Mouse (Mus musculus) kidney, embryonic 15.5 days (tissue): Measurements from ENCODE around the gene Hspb9. TPM values are rescaled to one million over a fixed set of nuclear protein-coding genes. Genes with fewer than 3 reads are reported as not detected.

Experiments used
- ATAC-seq: fragments of 200-750 bp; cut with Nextera tagmentation; replicated peaks from 2 replicates; pipeline ENCODE4 v1.8.0; 2017; ENCODE audit warnings: moderate TSS enrichment; ENCODE audit not compliant: low FRiP score
- H3K27ac ChIP-seq: fragments of 300-500 bp; sonication (generic); 2 replicates; pipeline ENCODE4 v1.5.1; 2015; ENCODE audit warnings: mild to moderate bottlenecking, inconsistent platforms
- H3K27me3 ChIP-seq: fragments of 300-500 bp; sonication (generic); 2 replicates; pipeline ENCODE4 v1.6.1; 2015; ENCODE audit warnings: inconsistent platforms
- H3K36me3 ChIP-seq: fragments of 300-500 bp; sonication (generic); 2 replicates; pipeline ENCODE4 v1.6.1; 2015; ENCODE audit warnings: inconsistent platforms
- H3K4me1 ChIP-seq: fragments of 300-500 bp; sonication (generic); 2 replicates; pipeline ENCODE4 v1.6.1; 2015; ENCODE audit warnings: inconsistent platforms
- H3K4me2 ChIP-seq: fragments of 300-500 bp; sonication (generic); 2 replicates; pipeline ENCODE4 v1.6.1; 2015; ENCODE audit warnings: moderate library complexity, mild to moderate bottlenecking, inconsistent platforms
- H3K4me3 ChIP-seq: fragments of 300-500 bp; sonication (generic); replicated peaks from 2 replicates; pipeline ENCODE4 v1.5.1; 2015; ENCODE audit warnings: mild to moderate bottlenecking, inconsistent platforms
- H3K9ac ChIP-seq: fragments of 300-500 bp; sonication (generic); 2 replicates; pipeline ENCODE4 v1.6.1; 2015; ENCODE audit warnings: mild to moderate bottlenecking, inconsistent platforms
- H3K9me3 ChIP-seq: fragments of 300-500 bp; sonication (generic); replicated peaks from 2 replicates; pipeline ENCODE4 v1.6.1; 2016; ENCODE audit warnings: inconsistent platforms
- WGBS: fragments of 180-500 bp; shearing (Covaris S2); methylation state at CpG from one replicate; pipeline ENCODE4 v1.1.7; 2015; ENCODE audit warnings: mixed read lengths; 5-methylcytosine and 5-hydroxymethylcytosine counted together
- polyA plus RNA-seq: library from polyadenylated mRNA; unstranded; fragments of >200 nt; fragmentation: Nextera tagmentation; extraction: Ambion mirVana; gene quantifications from 2 replicates; pipeline ENCODE4 v1.2.1, GENCODE M21; 2015

The Hspb9 gene
- 0.27 TPM in 1 of 2 replicates, not detected in the other for polyA plus RNA-seq

- Histone ChIP-seq H3K9me3 (no peaks in the 10 kb centered on the region), H3K4me3 (peak within 1 kb of the TSS; percentile 89), H3K4me2 (peak within 1 kb of the TSS; percentile 78), H3K27ac (peak within 1 kb of the TSS; percentile 87), H3K9ac (peak within 1 kb of the TSS; percentile 1; the same call in 1 of the 2 replicates), H3K36me3 (peaks cover 63% of the 10 kb centered on the region), H3K27me3 (no peaks in the 10 kb centered on the region), H3K4me1 (peaks cover 37% of the 10 kb centered on the region)
- WGBS: 3% methylated on average over 38 of the region's 38 CpGs
- ATAC-seq: peak; percentile 9; the same call in 1 of the 2 replicates
These were observed at the start of gene Hspb9 for GRCm38 (mm10) chr11:100713735-100714533. Hspb9 (plus strand) TSS chr11:100713850.

GRCm38 (mm10) chr11:100671049-100671448 lies 42.6 kb upstream of the Hspb9 start:
- no peak overlapping the region for H3K4me3 ChIP-seq
- ATAC-seq: no peak
- H3K27ac ChIP-seq: no peak overlapping the region
- no peaks in the 10 kb centered on the region for H3K9me3 ChIP-seq
- peaks cover 9% of the 10 kb centered on the region for H3K4me1 ChIP-seq
- WGBS: 65% methylated on average over 1 of the region's 1 CpGs
- no peaks in the 10 kb centered on the region for H3K36me3 ChIP-seq
- H3K27me3 ChIP-seq: peaks cover 33% of the 10 kb centered on the region
- no peak overlapping the region for H3K4me2 ChIP-seq
- H3K9ac ChIP-seq: no peak overlapping the region

GRCm38 (mm10) chr11:100671956-100672355 lies 41.7 kb upstream of the Hspb9 start:
- Histone ChIP-seq H3K9me3 (no peaks in the 10 kb centered on the region), H3K4me1 (peaks cover 9% of the 10 kb centered on the region), H3K9ac (no peak overlapping the region), H3K36me3 (no peaks in the 10 kb centered on the region), H3K27me3 (peaks cover 33% of the 10 kb centered on the region), H3K4me3 (no peak overlapping the region), H3K4me2 (no peak overlapping the region), H3K27ac (no peak overlapping the region)
- 70% methylated on average over 2 of the region's 2 CpGs for WGBS
- no peak for ATAC-seq

GRCm38 (mm10) chr11:100673169-100673568 lies 40.5 kb upstream of the Hspb9 start:
- H3K4me2 ChIP-seq: peak overlapping the region; percentile 40
- ATAC-seq: no peak; the same call in 1 of the 2 replicates
- H3K9me3 ChIP-seq: no peaks in the 10 kb centered on the region
- no peaks in the 10 kb centered on the region for H3K36me3 ChIP-seq
- H3K4me1 ChIP-seq: peaks cover 9% of the 10 kb centered on the region
- H3K27ac ChIP-seq: no peak overlapping the region
- WGBS: 3% methylated on average over 23 of the region's 23 CpGs
- H3K27me3 ChIP-seq: peaks cover 33% of the 10 kb centered on the region
- H3K9ac ChIP-seq: peak overlapping the region; percentile 3; the same call in 1 of the 2 replicates
- H3K4me3 ChIP-seq: 0 out of 2 replicates have a peak overlapping the region, but pooled peaks have one; percentile 2

- Histone ChIP-seq H3K36me3 (no peaks in the 10 kb centered on the region), H3K4me1 (peaks cover 7% of the 10 kb centered on the region), H3K4me2 (no peak overlapping the region), H3K27ac (no peak overlapping the region), H3K9ac (no peak overlapping the region), H3K9me3 (no peaks in the 10 kb centered on the region), H3K27me3 (peaks cover 20% of the 10 kb centered on the region), H3K4me3 (no peak overlapping the region)
- no peak for ATAC-seq
- WGBS: 54% methylated on average over 7 of the region's 7 CpGs
These were observed 35.8 kb upstream of the Hspb9 start for GRCm38 (mm10) chr11:100677810-100678209.

GRCm38 (mm10) chr11:100681826-100682225 lies 31.8 kb upstream of the Hspb9 start:
- H3K4me1 ChIP-seq: no peaks in the 10 kb centered on the region
- no peak overlapping the region for H3K4me2 ChIP-seq
- H3K27ac ChIP-seq: no peak overlapping the region
- no peak overlapping the region for H3K9ac ChIP-seq
- no peak overlapping the region for H3K4me3 ChIP-seq
- no peaks in the 10 kb centered on the region for H3K27me3 ChIP-seq
- no peaks in the 10 kb centered on the region for H3K36me3 ChIP-seq
- ATAC-seq: no peak
- H3K9me3 ChIP-seq: no peaks in the 10 kb centered on the region
- 78% methylated on average over 5 of the region's 5 CpGs for WGBS

GRCm38 (mm10) chr11:100682526-100682925 lies 31.1 kb upstream of the Hspb9 start:
- no peak overlapping the region for H3K4me3 ChIP-seq
- no peak overlapping the region for H3K27ac ChIP-seq

GRCm38 (mm10) chr11:100684084-100684483 lies 29.6 kb upstream of the Hspb9 start:
- no peak overlapping the region for H3K9ac ChIP-seq
- no peaks in the 10 kb centered on the region for H3K4me1 ChIP-seq
- no peak for ATAC-seq
- H3K27me3 ChIP-seq: no peaks in the 10 kb centered on the region
- H3K4me2 ChIP-seq: no peak overlapping the region
- no peak overlapping the region for H3K4me3 ChIP-seq
- no peaks in the 10 kb centered on the region for H3K9me3 ChIP-seq
- WGBS: 46% methylated on average over 2 of the region's 2 CpGs
- no peak overlapping the region for H3K27ac ChIP-seq
- no peaks in the 10 kb centered on the region for H3K36me3 ChIP-seq

More at GRCm38 (mm10) chr11:100682526-100682925, 31.1 kb upstream of the Hspb9 start:
- no peak for ATAC-seq
- H3K27me3 ChIP-seq: no peaks in the 10 kb centered on the region
- no peaks in the 10 kb centered on the region for H3K4me1 ChIP-seq
- WGBS: 77% methylated on average over 5 of the region's 5 CpGs
- no peak overlapping the region for H3K9ac ChIP-seq
- no peaks in the 10 kb centered on the region for H3K36me3 ChIP-seq
- H3K4me2 ChIP-seq: no peak overlapping the region
- no peaks in the 10 kb centered on the region for H3K9me3 ChIP-seq

- Histone ChIP-seq H3K36me3 (no peaks in the 10 kb centered on the region), H3K4me1 (no peaks in the 10 kb centered on the region), H3K27me3 (peaks cover 4% of the 10 kb centered on the region), H3K27ac (no peak overlapping the region), H3K4me2 (no peak overlapping the region), H3K4me3 (no peak overlapping the region), H3K9me3 (no peaks in the 10 kb centered on the region), H3K9ac (no peak overlapping the region)
- no peak for ATAC-seq
- 74% methylated on average over 2 of the region's 3 CpGs for WGBS
These were observed 28.3 kb upstream of the Hspb9 start for GRCm38 (mm10) chr11:100685371-100685770.

- peaks cover 20% of the 10 kb centered on the region for H3K27me3 ChIP-seq
- H3K27ac ChIP-seq: no peak overlapping the region
- no peaks in the 10 kb centered on the region for H3K36me3 ChIP-seq
- no peak for ATAC-seq
- 77% methylated on average over 7 of the region's 7 CpGs for WGBS
- no peaks in the 10 kb centered on the region for H3K9me3 ChIP-seq
- no peak overlapping the region for H3K4me2 ChIP-seq
- H3K9ac ChIP-seq: no peak overlapping the region
- no peak overlapping the region for H3K4me3 ChIP-seq
- peaks cover 9% of the 10 kb centered on the region for H3K4me1 ChIP-seq
These were observed 26.4 kb upstream of the Hspb9 start for GRCm38 (mm10) chr11:100687265-100687664.

GRCm38 (mm10) chr11:100688443-100688842 lies 25.2 kb upstream of the Hspb9 start:
- Histone ChIP-seq H3K27ac (no peak overlapping the region), H3K9ac (no peak overlapping the region), H3K4me1 (peaks cover 20% of the 10 kb centered on the region), H3K27me3 (peaks cover 32% of the 10 kb centered on the region), H3K36me3 (no peaks in the 10 kb centered on the region), H3K4me2 (no peak overlapping the region), H3K4me3 (no peak overlapping the region), H3K9me3 (no peaks in the 10 kb centered on the region)
- no peak for ATAC-seq
- WGBS: 67% methylated on average over 4 of the region's 4 CpGs

GRCm38 (mm10) chr11:100690389-100690788 lies 23.3 kb upstream of the Hspb9 start:
- no peaks in the 10 kb centered on the region for H3K9me3 ChIP-seq
- H3K36me3 ChIP-seq: no peaks in the 10 kb centered on the region
- WGBS: 78% methylated on average over 7 of the region's 7 CpGs
- no peak overlapping the region for H3K4me3 ChIP-seq
- no peak overlapping the region for H3K4me2 ChIP-seq
- no peak overlapping the region for H3K9ac ChIP-seq
- H3K27ac ChIP-seq: no peak overlapping the region
- no peak for ATAC-seq
- H3K4me1 ChIP-seq: peaks cover 20% of the 10 kb centered on the region
- peaks cover 37% of the 10 kb centered on the region for H3K27me3 ChIP-seq
